Mouse (Mus musculus) forebrain, embryonic 16.5 days (tissue): Measurements from ENCODE around the gene Mmp14. TPM values are rescaled to one million over a fixed set of nuclear protein-coding genes. Genes with fewer than 3 reads are reported as not detected.

ENCODE experiments used
- ATAC-seq: fragments of 200-750 bp; cut with Nextera tagmentation; 2 replicates; pipeline ENCODE4 v1.8.0; 2017; ENCODE audit warnings: mild to moderate bottlenecking, moderate library complexity
- H3K27ac ChIP-seq: fragments of 300-500 bp; sonication (generic); 2 replicates; pipeline ENCODE4 v1.5.1; 2014; ENCODE audit warnings: low read length, control low read depth
- H3K27me3 ChIP-seq: fragments of 300-500 bp; sonication (generic); replicated peaks from 2 replicates; pipeline ENCODE4 v1.6.1; 2014; ENCODE audit warnings: low read length; ENCODE audit not compliant: control insufficient read depth, insufficient read depth
- H3K36me3 ChIP-seq: fragments of 300-500 bp; sonication (generic); 2 replicates; pipeline ENCODE4 v1.6.1; 2014; ENCODE audit not compliant: control insufficient read depth, insufficient read depth
- H3K4me1 ChIP-seq: fragments of 300-500 bp; sonication (generic); replicated peaks from 2 replicates; pipeline ENCODE4 v1.6.1; 2014; ENCODE audit warnings: low read length; ENCODE audit not compliant: control insufficient read depth, insufficient read depth
- H3K4me2 ChIP-seq: fragments of 300-500 bp; sonication (generic); 2 replicates; pipeline ENCODE4 v1.6.1; 2014; ENCODE audit warnings: mild to moderate bottlenecking, low read length, control low read depth
- H3K4me3 ChIP-seq: fragments of 300-500 bp; sonication (generic); replicated peaks from 2 replicates; pipeline ENCODE4 v1.5.1; 2014; ENCODE audit warnings: mild to moderate bottlenecking, low read length, control low read depth
- H3K9ac ChIP-seq: fragments of 300-500 bp; sonication (generic); replicated peaks from 2 replicates; pipeline ENCODE4 v1.6.1; 2014; ENCODE audit warnings: low read depth, low read length, control low read depth
- H3K9me3 ChIP-seq: fragments of 300-500 bp; sonication (generic); 2 replicates; pipeline ENCODE4 v1.6.1; 2016; ENCODE audit warnings: low read length; ENCODE audit not compliant: control insufficient read depth
- WGBS: fragments of 180-500 bp; shearing (Covaris S2); extraction: QIAGEN DNeasy Blood & Tissue Kit; methylation state at CpG from one replicate; pipeline ENCODE4 v1.1.7; 2014; 5-methylcytosine and 5-hydroxymethylcytosine counted together
- polyA plus RNA-seq: library from polyadenylated mRNA; unstranded; fragments of >200 nt; fragmentation: Nextera tagmentation; extraction: Ambion mirVana; gene quantifications from 2 replicates; pipeline ENCODE4 v1.2.1, GENCODE M21; 2015

Mmp14 gene
- polyA plus RNA-seq, 1 experiment from 2014 or later = 49.4 TPM

DNA sequence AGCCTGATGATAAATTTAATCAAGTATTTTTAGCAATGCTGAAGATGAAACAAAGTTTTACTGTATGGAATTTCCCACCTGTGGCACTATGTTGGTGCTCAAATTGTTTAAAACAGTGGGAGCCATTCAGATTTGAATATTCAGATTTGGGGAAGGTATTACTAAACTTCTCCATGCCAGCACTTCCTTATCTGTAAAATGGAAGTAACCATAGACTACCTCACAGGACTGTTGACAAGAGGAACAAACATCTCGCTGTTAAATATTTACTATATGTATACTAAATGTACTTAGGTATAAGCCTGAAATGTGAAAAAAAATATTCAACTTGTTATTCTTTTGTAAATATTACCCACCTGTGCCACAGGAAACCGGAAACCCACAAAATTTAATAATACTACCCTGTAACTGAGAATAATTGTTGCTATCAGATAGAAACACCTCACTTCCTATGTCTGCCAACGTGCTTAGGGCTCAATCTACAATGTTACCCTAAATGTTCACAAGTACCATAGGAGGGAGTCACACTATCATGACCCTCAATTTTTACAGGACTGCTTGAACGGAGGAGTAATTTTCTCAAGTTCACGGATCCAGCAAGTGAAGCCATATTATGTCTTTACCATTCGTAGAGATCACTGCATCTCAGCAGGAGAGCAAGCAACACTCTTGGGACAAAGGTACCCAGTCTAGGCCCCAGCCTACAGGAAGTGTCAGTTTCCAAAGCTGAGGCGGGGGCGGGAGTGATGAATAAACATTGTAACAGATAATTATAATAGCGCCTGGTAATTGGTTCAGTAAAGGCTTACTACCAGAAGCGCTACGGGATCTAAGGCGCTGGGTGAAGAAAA lies 31.9 kb downstream of the Mmp14 start:
- Histone ChIP-seq H3K9me3 (no peaks in the 10 kb centered on the region), H3K27ac (peak overlapping the region; percentile 72), H3K9ac (peak overlapping the region; percentile 84), H3K4me1 (peaks cover 13% of the 10 kb centered on the region), H3K27me3 (no peaks in the 10 kb centered on the region), H3K4me2 (peak overlapping the region; percentile 70), H3K4me3 (peak overlapping the region; percentile 87), H3K36me3 (peaks cover 5% of the 10 kb centered on the region; the same call in 1 of the 2 replicates)
- WGBS = 15% methylated on average over 12 of the region's 12 CpGs
- ATAC-seq = peak; percentile 69

GRCm38 (mm10) chr14:54463959-54464292 lies 32.5 kb downstream of the Mmp14 start, which contains the start of gene Lrp10:
Gene Lrp10 (plus strand): TSS chr14:54464137.
- Histone ChIP-seq H3K4me1 (peaks cover 13% of the 10 kb centered on the region), H3K36me3 (peaks cover 5% of the 10 kb centered on the region), H3K27me3 (no peaks in the 10 kb centered on the region), H3K9ac (peak within 1 kb of the TSS; percentile 84), H3K9me3 (no peaks in the 10 kb centered on the region), H3K4me2 (peak within 1 kb of the TSS; percentile 70), H3K4me3 (peak within 1 kb of the TSS; percentile 87), H3K27ac (peak within 1 kb of the TSS; percentile 72)
- 0% methylated on average over 35 of the region's 35 CpGs for WGBS
- ATAC-seq = peak; percentile 91

DNA sequence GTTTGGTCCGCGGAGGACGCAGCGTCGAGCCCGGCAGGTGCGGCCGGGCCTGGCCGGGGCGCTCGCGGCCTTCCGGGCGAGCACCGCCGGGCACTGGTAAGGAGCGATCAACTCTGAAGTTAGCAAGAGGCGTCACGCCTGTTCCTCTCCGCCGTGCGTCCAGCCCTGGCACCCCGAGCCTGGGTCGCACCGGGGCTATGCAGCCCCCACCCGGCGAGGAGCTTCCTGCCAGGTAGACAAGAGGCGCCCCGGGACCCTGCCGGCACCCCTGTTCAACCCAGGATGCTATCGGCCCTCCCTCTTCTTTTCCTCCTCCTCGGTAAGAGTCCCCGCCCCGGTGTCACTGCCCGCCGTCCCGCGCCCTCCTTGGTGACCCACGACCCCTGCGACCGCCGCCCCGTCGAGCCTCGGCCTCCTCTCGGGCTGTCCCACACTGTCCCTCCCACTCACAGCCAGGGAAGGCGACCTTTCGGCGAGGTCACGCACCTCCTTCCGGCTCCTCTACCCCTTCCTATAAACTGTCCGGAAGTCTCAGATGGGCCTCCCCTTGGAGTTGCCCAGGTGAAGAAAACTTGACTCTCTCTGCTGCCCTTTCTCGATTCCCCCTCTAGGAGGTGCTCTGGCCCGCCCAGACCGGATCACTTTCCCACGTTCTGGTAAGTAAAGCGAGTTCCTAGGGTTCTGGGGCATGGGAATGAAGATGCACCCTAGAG lies 33.0 kb downstream of the Mmp14 start:
- WGBS = 1% methylated on average over 56 of the region's 57 CpGs
- H3K36me3 ChIP-seq = peaks cover 10% of the 10 kb centered on the region

GRCm38 (mm10) chr14:54471467-54471866 lies 40.1 kb downstream of the Mmp14 start:
- peaks cover 14% of the 10 kb centered on the region for H3K36me3 ChIP-seq
- ATAC-seq = no peak
- H3K9ac ChIP-seq = no peak overlapping the region
- H3K4me1 ChIP-seq = peaks cover 16% of the 10 kb centered on the region
- no peaks in the 10 kb centered on the region for H3K27me3 ChIP-seq
- H3K27ac ChIP-seq = no peak overlapping the region
- no peaks in the 10 kb centered on the region for H3K9me3 ChIP-seq
- WGBS = 87% methylated on average over 2 of the region's 2 CpGs
- H3K4me3 ChIP-seq = no peak overlapping the region
- H3K4me2 ChIP-seq = no peak overlapping the region

More for the DNA sequence above, 33.0 kb downstream of the Mmp14 start:
- peak overlapping the region; percentile 87 for H3K4me3 ChIP-seq
- H3K27ac ChIP-seq = peak overlapping the region; percentile 41
- peak; percentile 72 for ATAC-seq
- no peaks in the 10 kb centered on the region for H3K9me3 ChIP-seq
- peak overlapping the region; percentile 70 for H3K4me2 ChIP-seq
- peaks cover 13% of the 10 kb centered on the region for H3K4me1 ChIP-seq
- H3K27me3 ChIP-seq = no peaks in the 10 kb centered on the region
- H3K9ac ChIP-seq = peak overlapping the region; percentile 84

DNA sequence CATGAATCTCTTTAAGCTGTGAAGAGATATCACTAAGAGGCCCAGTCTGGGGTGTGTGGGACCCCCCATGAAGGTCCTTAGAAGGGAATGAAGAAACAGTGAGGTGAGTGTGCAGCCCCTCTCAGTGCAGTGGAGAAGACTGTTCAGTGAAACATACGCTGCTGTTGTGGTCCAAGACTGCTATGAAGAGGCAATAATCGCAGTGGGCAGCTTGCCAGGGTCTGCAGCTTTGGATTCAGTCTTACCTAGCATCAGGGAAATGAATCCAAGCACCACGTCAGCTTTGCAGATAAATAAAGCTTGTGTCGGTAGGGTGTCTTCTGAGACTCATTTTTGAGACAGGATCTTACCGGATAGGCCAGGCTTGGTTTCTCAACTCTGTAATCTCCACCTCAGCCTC lies 41.3 kb downstream of the Mmp14 start:
- Histone ChIP-seq H3K4me2 (no peak overlapping the region), H3K27me3 (no peaks in the 10 kb centered on the region), H3K9ac (no peak overlapping the region), H3K4me1 (peaks cover 20% of the 10 kb centered on the region), H3K9me3 (no peaks in the 10 kb centered on the region), H3K27ac (no peak overlapping the region), H3K36me3 (peaks cover 14% of the 10 kb centered on the region), H3K4me3 (no peak overlapping the region)
- ATAC-seq = no peak
- WGBS = 37% methylated on average over 5 of the region's 5 CpGs

DNA sequence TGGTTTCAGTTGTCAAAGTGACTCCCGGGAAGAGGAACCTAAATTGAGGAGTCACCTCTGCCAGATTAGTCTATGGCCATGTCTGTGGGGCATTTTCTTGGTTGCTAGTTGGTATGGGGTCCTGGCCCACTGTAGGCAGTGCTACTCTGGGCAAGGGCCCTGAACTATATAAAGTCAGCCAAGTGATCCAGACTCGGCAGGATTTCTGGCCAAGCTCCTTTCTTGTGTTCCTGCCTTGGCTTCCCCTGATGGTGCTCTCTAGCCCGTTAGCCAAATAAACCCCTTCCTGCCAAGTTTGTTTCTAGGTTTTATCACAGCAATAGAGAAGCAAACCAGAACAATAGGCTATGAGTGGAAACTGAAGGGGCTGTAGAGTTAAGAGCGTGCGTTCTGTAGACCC lies 43.3 kb downstream of the Mmp14 start:
- 0 out of 2 replicates have a peak, but pooled peaks cover 1% of the 10 kb centered on the region for H3K36me3 ChIP-seq

GRCm38 (mm10) chr14:54475941-54476844 lies 44.8 kb downstream of the Mmp14 start, which contains the start of gene Rem2:
Gene Rem2 (plus strand): TSS chr14:54476100.
- peak within 1 kb of the TSS; percentile 65 for H3K4me3 ChIP-seq
- H3K27ac ChIP-seq = peak within 1 kb of the TSS; percentile 78
- peaks cover 26% of the 10 kb centered on the region for H3K4me1 ChIP-seq
- H3K36me3 ChIP-seq = no peaks in the 10 kb centered on the region
- H3K27me3 ChIP-seq = 0 out of 2 replicates have a peak, but pooled peaks cover 8% of the 10 kb centered on the region
- WGBS = 0% methylated on average over 23 of the region's 23 CpGs
- H3K9ac ChIP-seq = peak within 1 kb of the TSS; percentile 75
- peak; percentile 90 for ATAC-seq
- H3K9me3 ChIP-seq = no peaks in the 10 kb centered on the region
- peak within 1 kb of the TSS; percentile 97 for H3K4me2 ChIP-seq

More for the DNA sequence above, 43.3 kb downstream of the Mmp14 start:
- H3K9ac ChIP-seq = no peak overlapping the region
- no peak overlapping the region for H3K4me2 ChIP-seq
- 0 out of 2 replicates have a peak, but pooled peaks cover 4% of the 10 kb centered on the region for H3K27me3 ChIP-seq
- H3K4me3 ChIP-seq = no peak overlapping the region
- WGBS = 62% methylated on average over 5 of the region's 5 CpGs
- peaks cover 26% of the 10 kb centered on the region for H3K4me1 ChIP-seq
- ATAC-seq = no peak
- no peak overlapping the region for H3K27ac ChIP-seq
- H3K9me3 ChIP-seq = no peaks in the 10 kb centered on the region

GRCm38 (mm10) chr14:54477172-54477909 lies 45.9 kb downstream of the Mmp14 start:
- ATAC-seq = no peak

More at GRCm38 (mm10) chr14:54477172-54477909, 45.9 kb downstream of the Mmp14 start:
- H3K9me3 ChIP-seq = no peaks in the 10 kb centered on the region
- H3K4me3 ChIP-seq = peak overlapping the region; percentile 65
- H3K4me1 ChIP-seq = peaks cover 25% of the 10 kb centered on the region
- peak overlapping the region; percentile 97 for H3K4me2 ChIP-seq
- H3K36me3 ChIP-seq = no peaks in the 10 kb centered on the region
- H3K9ac ChIP-seq = peak overlapping the region; percentile 75
- 0 out of 2 replicates have a peak, but pooled peaks cover 8% of the 10 kb centered on the region for H3K27me3 ChIP-seq
- 73% methylated on average over 15 of the region's 15 CpGs for WGBS
- no peak overlapping the region for H3K27ac ChIP-seq
